Mouse (Mus musculus) adrenal gland, postnatal 36 days (tissue): ENCODE data around the gene Uck2. TPM values are rescaled to one million over a fixed set of nuclear protein-coding genes. Genes with fewer than 3 reads are reported as not detected.
A peak's percentile ranks its signal among the peaks of the same experiment; 100 is the strongest.

Source experiments
- DNase-seq, 2 experiments: peaks; one replicate each; pipeline ENCODE4 v3.0.0; 2021; ENCODE audit warnings: mixed read lengths in 1 of 2
- total RNA-seq, 2 experiments: library from RNA; stranded (reverse); gene quantifications; 2 replicates each; pipeline ENCODE4 v1.2.3; 2021

The Uck2 gene
- total RNA-seq, 2 experiments from 2014 or later, result 60.6 to 65.0 TPM

- peak; percentile 55 to 73 for DNase-seq
Observed at GRCm38 (mm10) chr1:167284258-167284836, 773 bp downstream of the Uck2 start.

GRCm38 (mm10) chr1:167283441-167284257 lies 1.5 kb downstream of the Uck2 start:
- peak; percentile 69 to 73 for DNase-seq

- no peak for DNase-seq
Observed at GRCm38 (mm10) chr1:167282768-167283167, 2.4 kb downstream of the Uck2 start.

- no peak for DNase-seq
Observed at GRCm38 (mm10) chr1:167282112-167282511, 3.0 kb downstream of the Uck2 start.

GRCm38 (mm10) chr1:167280061-167280460 lies 5.1 kb downstream of the Uck2 start:
- DNase-seq, result no peak

GRCm38 (mm10) chr1:167279160-167279715 lies 5.9 kb downstream of the Uck2 start:
- no peak for DNase-seq

GRCm38 (mm10) chr1:167278395-167278794 lies 6.7 kb downstream of the Uck2 start:
- no peak for DNase-seq

- no peak for DNase-seq
Observed at GRCm38 (mm10) chr1:167274646-167275390, 10.3 kb downstream of the Uck2 start.

- DNase-seq, result no peak
Observed at GRCm38 (mm10) chr1:167273380-167274163, 11.5 kb downstream of the Uck2 start.

- no peak for DNase-seq
Observed at GRCm38 (mm10) chr1:167271841-167272240, 13.3 kb downstream of the Uck2 start.

- no peak for DNase-seq
Observed at GRCm38 (mm10) chr1:167271304-167271703, 13.8 kb downstream of the Uck2 start.

- no peak for DNase-seq
Observed at GRCm38 (mm10) chr1:167270342-167271111, 14.6 kb downstream of the Uck2 start.

- peak; percentile 72 to 84 for DNase-seq
Observed at GRCm38 (mm10) chr1:167269856-167270270, 15.3 kb downstream of the Uck2 start.

- DNase-seq, result no peak
Observed at GRCm38 (mm10) chr1:167269350-167269811, 15.7 kb downstream of the Uck2 start.

GRCm38 (mm10) chr1:167268360-167269063 lies 16.6 kb downstream of the Uck2 start:
- no peak for DNase-seq

- no peak for DNase-seq
Observed at GRCm38 (mm10) chr1:167266720-167267119, 18.4 kb downstream of the Uck2 start.

- no peak for DNase-seq
Observed at GRCm38 (mm10) chr1:167265366-167265765, 19.8 kb downstream of the Uck2 start.

- no peak for DNase-seq
Observed at GRCm38 (mm10) chr1:167262489-167263041, 22.6 kb downstream of the Uck2 start.

- DNase-seq, result no peak
Observed at GRCm38 (mm10) chr1:167261750-167262149, 23.4 kb downstream of the Uck2 start.

GRCm38 (mm10) chr1:167259702-167260101 lies 25.4 kb downstream of the Uck2 start:
- no peak for DNase-seq
